8 mouse cellular contexts compared by ENCODE assay signal in the genomic region with DNA sequence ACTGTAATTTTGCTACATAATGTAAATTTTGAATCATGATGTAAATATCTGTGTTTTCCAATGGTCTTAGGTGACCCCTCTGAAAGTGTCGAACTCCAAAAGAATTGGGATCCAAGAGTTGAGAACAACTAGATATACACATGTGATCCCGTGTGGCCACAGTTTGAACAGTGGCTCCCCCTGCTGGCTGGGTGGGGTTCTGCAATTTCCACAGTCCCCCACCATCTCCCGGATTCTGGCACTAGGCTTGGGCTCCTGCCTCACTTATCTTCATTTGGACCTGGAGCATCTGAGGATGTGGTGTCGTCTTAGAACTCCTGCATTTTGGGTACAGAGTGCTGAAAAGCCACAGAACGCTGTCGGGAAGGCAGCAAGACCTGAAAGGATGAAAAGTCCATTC.
A peak's percentile ranks its signal among the peaks of the same experiment; 100 is the strongest.
DNase-seq lines count a peak whose midpoint lies in the region; ATAC-seq and TF ChIP-seq lines count a peak whose summit lies in the region.

No protein-coding gene starts in this region.

- H3K4me2 ChIP-seq in forebrain, embryonic 14.5 days (ENCODE audit: low read length) = no peak overlapping the region

- no peak overlapping the region for H3K27ac ChIP-seq in cortical plate, adult 2 months (ENCODE audit: insufficient read depth, low read length)
- H3K27ac ChIP-seq in forebrain, embryonic 14.5 days (ENCODE audit: low read depth, low read length) = no peak overlapping the region

- WGBS in lung, adult 2 months = 68% methylated on average over 6 of the region's 6 CpGs
- 74% methylated on average over 6 of the region's 6 CpGs for WGBS in forebrain, embryonic 14.5 days

- no peaks in the 10 kb centered on the region for H3K4me1 ChIP-seq in lung, adult 2 months (ENCODE audit: control insufficient read depth, insufficient read depth, low read length)
- H3K4me1 ChIP-seq in cortical plate, adult 2 months (ENCODE audit: control insufficient read depth, insufficient read depth, low read length) = no peaks in the 10 kb centered on the region
- no peaks in the 10 kb centered on the region for H3K4me1 ChIP-seq in forebrain, embryonic 14.5 days (ENCODE audit: control insufficient read depth, insufficient read depth, low read length)

- 0 out of 2 replicates have a peak, but pooled peaks have one; percentile 53 for ATAC-seq in megakaryocyte-erythroid progenitor cell, adult 5-6 weeks (replicated peaks; ENCODE audit: low FRiP score, low TSS enrichment, poor library complexity, severe bottlenecking)
- no peak for ATAC-seq in forebrain, embryonic 14.5 days

- TF ChIP-seq POLR2A in lung, adult 2 months (IDR thresholded peaks at IDR 0.05; ENCODE audit: borderline replicate concordance, extremely low read depth, low read depth, low read length) = no peak
- no peak for TF ChIP-seq POLR2A in cortical plate, adult 2 months (IDR thresholded peaks at IDR 0.05; ENCODE audit: extremely low read depth, insufficient read depth, low read length)

- DNase-seq in lung, adult 2 months = peak; percentile 39
- no peak for DNase-seq in lung, postnatal 25 days (ENCODE audit: low spot score)
- DNase-seq in NIH3T3 (ENCODE audit: low read depth) = peak; percentile 13
- no peak for DNase-seq in ovary, adult 18-20 months (ENCODE audit: low spot score)
- DNase-seq in layer of hippocampus, adult 9-11 months = no peak
- DNase-seq in forebrain, embryonic 14.5 days (ENCODE audit: low spot score) = no peak

- no peaks in the 10 kb centered on the region for H3K27me3 ChIP-seq in forebrain, embryonic 14.5 days (replicated peaks; ENCODE audit: control insufficient read depth, insufficient read depth, low read length)

- no peak overlapping the region for H3K9ac ChIP-seq in forebrain, embryonic 14.5 days (ENCODE audit: low read length)

- TF ChIP-seq CTCF in lung, adult 2 months (IDR thresholded peaks at IDR 0.05; ENCODE audit: insufficient read depth, low read length) = peak; percentile 72
- peak; percentile 44 for TF ChIP-seq CTCF in cortical plate, adult 2 months (IDR thresholded peaks at IDR 0.05; ENCODE audit: extremely low read depth, insufficient read depth, low read length)

- H3K36me3 ChIP-seq in forebrain, embryonic 14.5 days (ENCODE audit: control insufficient read depth, insufficient read depth, low read length) = no peaks in the 10 kb centered on the region

- H3K9me3 ChIP-seq in forebrain, embryonic 14.5 days (replicated peaks; ENCODE audit: control insufficient read depth, low read length) = no peaks in the 10 kb centered on the region

- H3K4me3 ChIP-seq in lung, adult 2 months (replicated peaks; ENCODE audit: extremely low read depth, low read depth, low read length) = no peak overlapping the region
- no peak overlapping the region for H3K4me3 ChIP-seq in cortical plate, adult 2 months (ENCODE audit: insufficient read depth, low read length)
- H3K4me3 ChIP-seq in forebrain, embryonic 14.5 days (ENCODE audit: low read depth, low read length) = no peak overlapping the region

Comparison
In these comparisons a context has a peak if more than half of its experiments do, and no peak if none do; other contexts are left out.
1. DNase-seq: peak in lung, adult 2 months (single experiment) and NIH3T3 (single experiment); none in lung, postnatal 25 days (single experiment), ovary, adult 18-20 months (single experiment), layer of hippocampus, adult 9-11 months (single experiment) and forebrain, embryonic 14.5 days (single experiment).